Mouse (Mus musculus): ENCODE measurements at regions not wholly inside any gene's neighbourhood (a gene's known extent, or its start where the extent isn't known, plus 50 kb on each side); places are given as distances from the start of the nearest gene placed in this dataset.

DNA sequence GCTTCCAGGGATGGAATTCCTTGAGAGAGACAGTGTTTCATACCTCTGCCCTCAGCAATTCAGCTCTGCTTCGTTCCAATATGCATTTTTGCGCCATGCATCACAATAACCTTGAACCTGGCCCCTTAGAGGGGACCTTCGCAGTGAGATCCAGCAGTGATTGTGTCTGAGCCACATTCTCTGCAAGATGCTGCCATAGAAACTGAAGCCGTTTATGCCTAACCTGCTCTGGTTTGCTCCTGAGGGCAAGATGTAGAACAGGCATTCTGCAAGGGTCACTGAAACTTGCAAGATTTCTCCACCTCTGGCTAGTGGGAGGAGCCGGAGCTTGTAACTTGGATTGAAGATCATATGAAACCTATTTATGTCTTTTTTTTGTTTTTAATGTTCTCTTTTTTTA lies 78.4 kb upstream of the Tsc22d2 start:
- no peak for DNase-seq (ENCODE audit: low spot score)
- H3K27ac ChIP-seq (ENCODE audit: low read depth), result no peak overlapping the region

DNA sequence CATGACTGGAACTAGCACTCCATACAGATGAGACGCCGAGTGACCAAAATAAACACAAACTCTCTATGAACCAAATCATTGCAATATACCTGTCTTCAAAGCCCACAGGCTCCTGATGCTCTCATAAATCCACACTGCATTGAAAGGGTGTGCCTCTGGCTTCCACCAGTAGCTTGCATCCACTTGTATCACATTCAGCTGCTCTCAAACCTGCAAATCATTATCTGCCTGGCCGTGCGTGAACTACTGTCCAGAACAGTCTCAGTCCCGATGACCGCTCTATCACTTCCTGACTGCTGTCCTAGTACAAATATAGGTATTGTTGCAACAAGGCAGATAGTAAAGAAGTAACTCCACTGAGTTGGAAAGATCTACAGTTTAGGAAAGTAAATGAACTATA lies 77.9 kb upstream of the Tsc22d2 start:
- no peaks in the 10 kb centered on the region for H3K36me3 ChIP-seq (replicated peaks; ENCODE audit: control insufficient read depth, insufficient read depth, low read length)
- no peak overlapping the region for H3K4me3 ChIP-seq (ENCODE audit: low read depth, low read length)
- ATAC-seq (ENCODE audit: insufficient read depth, low read depth) (no peak), DNase-seq (ENCODE audit: low spot score) (no peak)
- H3K4me1 ChIP-seq (ENCODE audit: control insufficient read depth, insufficient read depth), result peaks cover 8% of the 10 kb centered on the region; the same call in 1 of the 2 replicates
- no peaks in the 10 kb centered on the region for H3K27me3 ChIP-seq (ENCODE audit: control insufficient read depth, insufficient read depth, low read length)
- H3K9ac ChIP-seq (replicated peaks; ENCODE audit: low read depth, low read length), result no peak overlapping the region
- no peak overlapping the region for H3K4me2 ChIP-seq (ENCODE audit: low read depth, low read length)
- no peaks in the 10 kb centered on the region for H3K9me3 ChIP-seq (replicated peaks; ENCODE audit: control insufficient read depth, low read length)
- TF ChIP-seq CTCF (IDR thresholded peaks at IDR 0.05; ENCODE audit: low read depth), result no peak
- no peak for TF ChIP-seq EP300 (IDR thresholded peaks at IDR 0.05; ENCODE audit: low read depth)
- WGBS, result 46% methylated on average over 6 of the region's 6 CpGs
- H3K27ac ChIP-seq (ENCODE audit: low read depth), result no peak overlapping the region

More for the DNA sequence above, 78.4 kb upstream of the Tsc22d2 start:
- Histone ChIP-seq H3K9me3 (replicated peaks; ENCODE audit: control insufficient read depth, low read length) (no peaks in the 10 kb centered on the region), H3K36me3 (replicated peaks; ENCODE audit: control insufficient read depth, insufficient read depth, low read length) (no peaks in the 10 kb centered on the region), H3K4me2 (ENCODE audit: low read depth, low read length) (no peak overlapping the region), H3K27me3 (ENCODE audit: control insufficient read depth, insufficient read depth, low read length) (no peaks in the 10 kb centered on the region), H3K9ac (replicated peaks; ENCODE audit: low read depth, low read length) (no peak overlapping the region), H3K4me3 (ENCODE audit: low read depth, low read length) (no peak overlapping the region), H3K4me1 (ENCODE audit: control insufficient read depth, insufficient read depth) (peaks cover 8% of the 10 kb centered on the region; the same call in 1 of the 2 replicates)
- 66% methylated on average over 5 of the region's 5 CpGs for WGBS
- TF ChIP-seq EP300 (IDR thresholded peaks at IDR 0.05; ENCODE audit: low read depth) (no peak), CTCF (IDR thresholded peaks at IDR 0.05; ENCODE audit: low read depth) (no peak)
- ATAC-seq (ENCODE audit: insufficient read depth, low read depth), result no peak

DNA sequence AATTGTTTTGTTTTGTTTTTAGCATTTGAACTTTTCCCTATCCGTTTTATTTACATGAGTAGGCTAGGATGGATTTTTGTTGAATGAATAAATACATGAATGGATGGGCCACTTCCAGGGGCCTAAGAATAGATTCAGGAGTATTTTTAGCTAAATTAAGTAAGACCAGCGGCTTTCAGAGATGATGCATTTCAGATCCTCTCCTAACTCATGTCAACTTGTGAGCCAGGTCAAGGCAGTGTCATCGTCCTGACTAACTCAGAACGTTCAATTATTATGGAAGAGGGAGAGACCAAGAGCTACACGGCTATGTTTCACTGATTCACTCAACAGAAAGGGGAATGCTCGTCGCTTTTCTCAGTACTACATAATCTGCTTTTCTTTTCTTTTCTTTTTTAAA lies 75.5 kb upstream of the Tsc22d2 start:
- no peaks in the 10 kb centered on the region for H3K9me3 ChIP-seq (replicated peaks; ENCODE audit: control insufficient read depth, low read length)
- TF ChIP-seq EP300 (IDR thresholded peaks at IDR 0.05; ENCODE audit: low read depth) (no peak), CTCF (IDR thresholded peaks at IDR 0.05; ENCODE audit: low read depth) (no peak)
- WGBS, result 62% methylated on average over 7 of the region's 7 CpGs

GRCm38 (mm10) chr3:58342096-58342495 lies 72.4 kb upstream of the Tsc22d2 start:
- Histone ChIP-seq H3K4me3 (ENCODE audit: low read depth, low read length) (no peak overlapping the region), H3K36me3 (replicated peaks; ENCODE audit: control insufficient read depth, insufficient read depth, low read length) (no peaks in the 10 kb centered on the region), H3K4me2 (ENCODE audit: low read depth, low read length) (no peak overlapping the region), H3K4me1 (ENCODE audit: control insufficient read depth, insufficient read depth) (no peaks in the 10 kb centered on the region), H3K9me3 (replicated peaks; ENCODE audit: control insufficient read depth, low read length) (no peaks in the 10 kb centered on the region), H3K27ac (ENCODE audit: low read depth) (no peak overlapping the region), H3K9ac (replicated peaks; ENCODE audit: low read depth, low read length) (no peak overlapping the region), H3K27me3 (ENCODE audit: control insufficient read depth, insufficient read depth, low read length) (no peaks in the 10 kb centered on the region)
- DNase-seq (ENCODE audit: low spot score) (no peak), ATAC-seq (ENCODE audit: insufficient read depth, low read depth) (no peak)
- 45% methylated on average over 1 of the region's 1 CpGs for WGBS
- TF ChIP-seq EP300 (IDR thresholded peaks at IDR 0.05; ENCODE audit: low read depth) (no peak), CTCF (IDR thresholded peaks at IDR 0.05; ENCODE audit: low read depth) (no peak)

More for the DNA sequence above, 75.5 kb upstream of the Tsc22d2 start:
- H3K27me3 ChIP-seq (ENCODE audit: control insufficient read depth, insufficient read depth, low read length), result no peaks in the 10 kb centered on the region
- H3K27ac ChIP-seq (ENCODE audit: low read depth), result no peak overlapping the region
- H3K4me3 ChIP-seq (ENCODE audit: low read depth, low read length), result no peak overlapping the region
- H3K4me2 ChIP-seq (ENCODE audit: low read depth, low read length), result no peak overlapping the region
- ATAC-seq (ENCODE audit: insufficient read depth, low read depth) (no peak), DNase-seq (ENCODE audit: low spot score) (no peak)
- no peaks in the 10 kb centered on the region for H3K36me3 ChIP-seq (replicated peaks; ENCODE audit: control insufficient read depth, insufficient read depth, low read length)
- no peak overlapping the region for H3K9ac ChIP-seq (replicated peaks; ENCODE audit: low read depth, low read length)
- H3K4me1 ChIP-seq (ENCODE audit: control insufficient read depth, insufficient read depth), result no peaks in the 10 kb centered on the region; the same call in 1 of the 2 replicates

DNA sequence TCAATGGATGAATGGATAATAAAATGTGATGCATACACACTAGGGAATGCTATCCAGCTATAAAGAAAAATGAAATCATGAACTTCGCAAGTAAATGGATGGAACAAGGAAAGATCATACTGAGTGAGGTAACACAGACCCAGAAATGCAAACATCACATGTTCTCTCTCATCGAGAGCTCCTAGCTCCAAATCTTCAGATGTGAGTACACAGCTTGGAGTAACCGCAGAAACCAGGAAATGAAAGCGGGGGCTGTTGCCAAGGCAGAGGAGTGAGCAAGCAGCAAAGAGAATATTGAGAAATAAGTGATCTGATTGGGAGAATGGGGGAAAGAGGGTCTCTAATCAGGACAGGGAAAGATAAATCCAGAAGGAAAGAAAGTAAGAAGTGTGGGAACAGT lies 52.0 kb upstream of the Tsc22d2 start:
- 58% methylated on average over 4 of the region's 4 CpGs for WGBS
- DNase-seq (ENCODE audit: low spot score) (no peak), ATAC-seq (ENCODE audit: insufficient read depth, low read depth) (no peak)
- no peak overlapping the region for H3K9ac ChIP-seq (replicated peaks; ENCODE audit: low read depth, low read length)
- no peak overlapping the region for H3K27ac ChIP-seq (ENCODE audit: low read depth)
- H3K27me3 ChIP-seq (ENCODE audit: control insufficient read depth, insufficient read depth, low read length), result no peaks in the 10 kb centered on the region
- H3K4me3 ChIP-seq (ENCODE audit: low read depth, low read length), result no peak overlapping the region
- no peaks in the 10 kb centered on the region for H3K9me3 ChIP-seq (replicated peaks; ENCODE audit: control insufficient read depth, low read length)
- TF ChIP-seq CTCF (IDR thresholded peaks at IDR 0.05; ENCODE audit: low read depth) (no peak), EP300 (IDR thresholded peaks at IDR 0.05; ENCODE audit: low read depth) (no peak)
- H3K4me1 ChIP-seq (ENCODE audit: control insufficient read depth, insufficient read depth), result peaks cover 6% of the 10 kb centered on the region; the same call in 1 of the 2 replicates
- no peak overlapping the region for H3K4me2 ChIP-seq (ENCODE audit: low read depth, low read length)
- no peaks in the 10 kb centered on the region for H3K36me3 ChIP-seq (replicated peaks; ENCODE audit: control insufficient read depth, insufficient read depth, low read length)

GRCm38 (mm10) chr3:58364526-58364925 lies 50.0 kb upstream of the Tsc22d2 start:
- H3K27ac ChIP-seq (ENCODE audit: low read depth), result no peak overlapping the region
- WGBS, result 10% methylated on average over 3 of the region's 3 CpGs
- no peak overlapping the region for H3K4me3 ChIP-seq (ENCODE audit: low read depth, low read length)
- ATAC-seq (ENCODE audit: insufficient read depth, low read depth), result no peak
- no peak overlapping the region for H3K4me2 ChIP-seq (ENCODE audit: low read depth, low read length)
- H3K36me3 ChIP-seq (replicated peaks; ENCODE audit: control insufficient read depth, insufficient read depth, low read length), result no peaks in the 10 kb centered on the region
- no peak overlapping the region for H3K9ac ChIP-seq (replicated peaks; ENCODE audit: low read depth, low read length)
- TF ChIP-seq EP300 (IDR thresholded peaks at IDR 0.05; ENCODE audit: low read depth) (no peak), CTCF (IDR thresholded peaks at IDR 0.05; ENCODE audit: low read depth) (no peak)
- H3K9me3 ChIP-seq (replicated peaks; ENCODE audit: control insufficient read depth, low read length), result no peaks in the 10 kb centered on the region
- no peak for DNase-seq (ENCODE audit: low spot score)
- peaks cover 7% of the 10 kb centered on the region; the same call in 1 of the 2 replicates for H3K4me1 ChIP-seq (ENCODE audit: control insufficient read depth, insufficient read depth)
- no peaks in the 10 kb centered on the region for H3K27me3 ChIP-seq (ENCODE audit: control insufficient read depth, insufficient read depth, low read length)

Measured in heart, postnatal 0 days (tissue).